Mouse (Mus musculus) kidney, adult 2 months (tissue): ENCODE data around the gene Sirt3. TPM values are rescaled to one million over a fixed set of nuclear protein-coding genes. Genes with fewer than 3 reads are reported as not detected.
A peak's percentile ranks its signal among the peaks of the same experiment; 100 is the strongest.

ENCODE experiments used
- DNase-seq: peaks from one replicate; pipeline ENCODE4 v3.0.0; 2021
- H3K27ac ChIP-seq: fragments of 200-500 bp; 2 replicates; pipeline ENCODE4 v1.5.1; 2012; ENCODE audit warnings: low read depth, low read length, control low read depth, inconsistent platforms; ENCODE audit not compliant: insufficient read depth
- H3K27me3 ChIP-seq: fragments of 200-500 bp; replicated peaks from 2 replicates; pipeline ENCODE4 v1.6.1; 2012; ENCODE audit warnings: mild to moderate bottlenecking, moderate library complexity, low read length, inconsistent platforms; ENCODE audit not compliant: control insufficient read depth, insufficient read depth
- H3K36me3 ChIP-seq: fragments of 200-500 bp; 2 replicates; pipeline ENCODE4 v1.6.1; 2012; ENCODE audit warnings: mild to moderate bottlenecking, moderate library complexity, low read length, inconsistent platforms; ENCODE audit not compliant: control insufficient read depth, insufficient read depth
- H3K4me1 ChIP-seq: fragments of 200-500 bp; 2 replicates; pipeline ENCODE4 v1.6.1; 2011; ENCODE audit warnings: low read length; ENCODE audit not compliant: control insufficient read depth, insufficient read depth
- H3K4me3 ChIP-seq: fragments of 200-500 bp; 2 replicates; pipeline ENCODE4 v1.5.1; 2011; ENCODE audit warnings: mild to moderate bottlenecking, low read depth, low read length, control low read depth; ENCODE audit not compliant: insufficient read depth
- CTCF ChIP-seq: fragments of 200-500 bp; conservative IDR thresholded peaks from 2 replicates; pipeline ENCODE4 v1.5.1; 2011; ENCODE audit warnings: low read depth, mild to moderate bottlenecking, control low read depth, low read length, moderate library complexity, mixed read lengths; ENCODE audit not compliant: insufficient read depth, insufficient read length
- POLR2A ChIP-seq: fragments of 200-500 bp; IDR thresholded peaks from one replicate; pipeline ENCODE4 v1.6.1; 2011; ENCODE audit warnings: low read depth, low read length, control low read depth
- WGBS: fragments of 180-500 bp; shearing (Covaris S2); methylation state at CpG from one replicate; pipeline ENCODE4 v1.1.7; 2018; 5-methylcytosine and 5-hydroxymethylcytosine counted together
- polyA plus RNA-seq: library from polyadenylated mRNA; depleted of rRNA; stranded (reverse); fragments of >200 nt; gene quantifications from 2 replicates; pipeline ENCODE4 v1.2.3, GENCODE M21; 2012

Gene Sirt3
- polyA plus RNA-seq, 1 experiment = 155 TPM

DNA sequence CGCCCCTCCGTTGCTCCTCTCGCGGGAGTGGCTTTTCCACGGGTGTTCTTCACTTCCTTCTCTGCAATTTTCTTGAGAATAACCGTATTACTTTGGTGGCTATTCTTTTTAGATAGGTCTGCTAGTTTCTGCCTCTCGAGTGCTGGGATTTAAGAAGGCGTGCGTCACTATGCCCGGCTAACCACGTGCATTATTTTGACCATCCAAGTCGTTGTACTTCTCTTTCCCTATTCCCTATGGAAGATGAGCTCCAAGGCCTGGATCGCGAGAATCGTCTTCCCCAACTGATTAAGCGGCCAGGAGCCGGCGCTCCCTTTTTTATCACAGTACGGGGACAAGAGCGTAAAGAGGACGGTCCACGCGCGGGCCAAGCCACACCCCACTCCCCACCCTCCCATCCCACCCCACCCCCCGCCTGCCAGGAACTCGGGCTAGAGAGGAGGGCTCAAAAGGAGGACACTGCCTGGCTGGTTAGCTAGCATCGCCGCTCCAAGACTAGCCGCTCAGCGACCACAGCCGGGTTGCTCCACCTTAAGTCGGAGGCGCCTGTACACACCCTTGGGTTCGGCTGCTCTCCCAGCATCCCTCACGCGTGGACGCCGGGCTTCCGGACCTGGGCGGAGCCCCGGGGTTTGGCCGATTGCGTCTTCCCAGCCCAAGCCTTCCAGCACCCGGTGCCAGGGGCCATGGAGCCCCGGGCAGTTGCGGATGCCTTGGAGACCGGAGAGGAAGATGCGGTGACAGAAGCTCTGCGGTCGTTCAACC lies 25.1 kb downstream of the Sirt3 start, which contains the start of gene Ric8a:
Gene Ric8a (plus strand): TSS at position 173 of the 765 bp plus-strand sequence.
- Histone ChIP-seq H3K4me3 (peak within 1 kb of the TSS; percentile 89), H3K27me3 (no peaks in the 10 kb centered on the region), H3K4me1 (peaks cover 11% of the 10 kb centered on the region; the same call in 1 of the 2 replicates), H3K27ac (peak within 1 kb of the TSS; percentile 81), H3K36me3 (no peaks in the 10 kb centered on the region; the same call in 1 of the 2 replicates)
- DNase-seq = peak; percentile 95
- TF ChIP-seq CTCF = no peak
- peak; percentile 65 for TF ChIP-seq POLR2A
- WGBS = under 1% methylated on average over 50 of the region's 50 CpGs

DNA sequence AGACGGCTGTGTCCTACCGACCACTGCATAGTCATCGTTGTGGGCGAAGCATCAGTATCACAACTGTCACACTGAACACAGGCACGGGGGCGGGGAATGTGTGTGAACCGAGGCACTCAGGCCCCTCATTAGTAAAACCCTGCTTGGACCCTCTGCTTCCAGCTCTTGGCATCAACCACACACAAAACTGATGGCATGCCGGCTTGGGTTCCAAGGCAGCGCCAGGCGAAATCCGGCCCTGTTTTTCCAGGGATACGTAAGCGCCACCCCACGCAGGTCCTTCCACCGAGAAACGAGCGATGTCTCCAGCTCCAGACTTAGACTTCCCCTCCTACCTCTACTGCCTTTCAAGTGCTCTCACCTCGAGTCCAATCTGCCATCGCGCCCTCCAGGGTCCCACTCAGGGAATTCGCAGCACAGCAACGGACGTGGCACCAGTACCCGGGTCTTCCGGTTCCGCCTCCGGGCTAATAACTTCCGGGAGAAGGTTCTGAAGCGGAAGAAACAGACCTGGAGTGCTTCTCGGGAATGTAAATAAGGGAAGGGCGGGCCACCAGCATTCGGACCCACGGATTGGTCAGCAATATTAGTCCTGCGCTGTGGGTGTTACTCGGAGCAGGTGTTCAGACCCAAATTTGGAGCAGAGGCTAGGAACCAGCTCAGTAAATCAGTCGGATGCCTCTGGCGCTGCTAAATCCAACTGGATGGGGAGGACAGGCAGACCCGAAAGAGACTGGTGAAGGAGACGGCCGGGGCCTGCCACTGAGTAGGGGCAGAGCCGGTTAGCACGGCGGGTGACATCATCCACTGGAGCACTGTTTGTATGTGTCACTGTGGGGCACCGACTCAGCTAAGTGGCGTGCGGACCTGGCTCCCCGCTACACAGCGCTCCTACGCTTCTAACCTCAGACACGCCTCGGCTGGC lies 26.0 kb downstream of the Sirt3 start, which contains the start of gene Gm45785:
Gene Gm45785 (minus strand): TSS at position 472 of the 925 bp plus-strand sequence.
- WGBS = under 1% methylated on average over 51 of the region's 51 CpGs
- no peaks in the 10 kb centered on the region for H3K36me3 ChIP-seq

DNA sequence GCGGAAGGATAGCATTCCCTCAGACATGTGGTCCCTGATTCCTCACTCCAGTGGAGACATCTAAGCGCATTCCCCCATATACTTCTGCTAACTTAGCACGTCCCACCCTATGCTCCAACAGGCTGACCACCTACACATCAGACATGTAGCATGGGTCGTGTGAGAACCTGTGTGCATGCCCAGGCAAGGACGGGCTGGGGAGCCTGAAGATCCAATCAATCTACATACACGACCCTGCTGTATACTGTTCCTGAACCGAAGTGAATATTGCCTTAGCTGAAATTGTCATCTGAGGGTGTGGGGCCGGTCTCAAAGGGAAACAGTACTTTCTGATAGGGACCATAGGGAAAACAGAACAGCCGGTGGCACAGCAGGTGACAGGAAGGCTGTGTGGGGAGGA lies 26.9 kb downstream of the Sirt3 start:
- no peak for TF ChIP-seq CTCF
- no peak for TF ChIP-seq POLR2A
- H3K4me3 ChIP-seq = peak overlapping the region; percentile 89
- peaks cover 11% of the 10 kb centered on the region; the same call in 1 of the 2 replicates for H3K4me1 ChIP-seq
- WGBS = 64% methylated on average over 9 of the region's 9 CpGs
- DNase-seq = no peak
- no peaks in the 10 kb centered on the region for H3K36me3 ChIP-seq
- H3K27ac ChIP-seq = no peak overlapping the region
- H3K27me3 ChIP-seq = no peaks in the 10 kb centered on the region

More for the DNA sequence above, 26.0 kb downstream of the Sirt3 start, which contains the start of gene Gm45785:
- H3K4me1 ChIP-seq = peaks cover 11% of the 10 kb centered on the region; the same call in 1 of the 2 replicates
- no peaks in the 10 kb centered on the region for H3K27me3 ChIP-seq
- no peak for TF ChIP-seq POLR2A
- no peak for TF ChIP-seq CTCF
- H3K4me3 ChIP-seq = peak within 1 kb of the TSS; percentile 89
- peak within 1 kb of the TSS; percentile 81 for H3K27ac ChIP-seq
- peak; percentile 96 for DNase-seq

DNA sequence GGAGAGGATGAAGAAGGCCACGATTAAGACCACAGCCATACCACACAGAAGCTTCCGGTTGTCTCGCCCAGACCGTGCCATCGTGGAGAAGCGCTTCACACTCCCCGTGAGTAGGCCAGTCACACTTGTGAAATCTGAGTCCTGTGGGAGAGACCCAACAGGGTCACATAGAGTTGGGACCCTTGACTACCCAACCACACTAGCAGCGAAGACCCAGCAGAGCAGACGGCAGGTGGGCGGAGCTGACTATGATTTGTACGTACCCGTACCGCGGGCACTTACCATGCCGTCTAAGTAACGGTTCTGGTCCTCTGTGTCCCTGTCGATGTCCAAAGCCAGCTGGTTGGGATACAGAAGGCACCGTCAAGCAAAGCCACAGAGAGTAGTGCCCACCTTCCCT lies 27.6 kb downstream of the Sirt3 start:
- Histone ChIP-seq H3K27me3 (no peaks in the 10 kb centered on the region), H3K4me1 (peaks cover 11% of the 10 kb centered on the region; the same call in 1 of the 2 replicates), H3K36me3 (no peaks in the 10 kb centered on the region), H3K4me3 (no peak overlapping the region), H3K27ac (no peak overlapping the region)
- DNase-seq = no peak
- no peak for TF ChIP-seq CTCF
- TF ChIP-seq POLR2A = no peak
- WGBS = 81% methylated on average over 18 of the region's 18 CpGs

DNA sequence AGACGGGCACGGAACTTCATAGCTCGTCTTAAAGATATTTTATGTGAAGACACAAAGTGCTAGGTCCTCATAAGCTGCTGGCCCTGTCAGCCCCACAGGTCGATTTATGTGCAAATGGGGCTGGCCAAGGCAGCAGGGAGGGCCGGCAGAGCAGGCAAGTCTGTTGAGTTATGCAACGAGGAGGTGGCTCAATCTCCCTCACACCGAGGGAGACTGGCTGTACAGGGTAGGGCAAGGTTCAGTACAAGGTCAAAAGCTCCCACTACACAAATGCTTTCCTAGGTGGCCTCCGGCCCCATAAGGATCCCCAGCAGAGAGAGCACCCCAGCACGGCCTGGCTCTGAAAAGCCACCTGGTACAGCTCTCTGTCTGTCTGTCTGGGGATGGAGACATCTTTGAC lies 28.7 kb downstream of the Sirt3 start:
- Histone ChIP-seq H3K4me1 (peaks cover 11% of the 10 kb centered on the region; the same call in 1 of the 2 replicates), H3K36me3 (no peaks in the 10 kb centered on the region), H3K4me3 (no peak overlapping the region), H3K27ac (peak overlapping the region; percentile 5; the same call in 1 of the 2 replicates), H3K27me3 (no peaks in the 10 kb centered on the region)
- peak; percentile 80 for DNase-seq
- 50% methylated on average over 9 of the region's 9 CpGs for WGBS
- TF ChIP-seq POLR2A = no peak
- TF ChIP-seq CTCF = no peak

DNA sequence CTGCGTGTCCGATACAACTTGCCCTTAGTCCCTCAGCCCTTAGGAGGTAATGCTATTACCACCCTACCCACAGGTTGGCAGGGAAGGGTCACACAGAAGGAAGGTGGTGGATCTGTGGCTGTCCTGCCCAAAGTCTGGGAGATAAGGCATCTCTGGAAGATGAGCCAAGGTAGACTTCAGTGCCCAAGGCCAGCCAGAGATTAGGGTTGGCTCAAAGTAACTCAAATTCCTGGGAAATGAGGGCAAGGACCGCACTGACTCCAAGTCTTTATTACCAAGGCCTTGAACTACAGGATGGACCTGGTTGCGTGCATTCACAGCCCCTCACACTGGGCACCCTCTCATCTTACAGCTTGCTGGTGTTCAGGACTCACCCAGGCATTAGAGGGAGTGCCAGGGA lies 30.2 kb downstream of the Sirt3 start:
- H3K27ac ChIP-seq = no peak overlapping the region
- WGBS = 90% methylated on average over 4 of the region's 4 CpGs
- DNase-seq = no peak

More for the DNA sequence above, 30.2 kb downstream of the Sirt3 start:
- TF ChIP-seq POLR2A (no peak), CTCF (no peak)
- no peaks in the 10 kb centered on the region for H3K27me3 ChIP-seq
- H3K4me1 ChIP-seq = peaks cover 5% of the 10 kb centered on the region; the same call in 1 of the 2 replicates
- no peak overlapping the region for H3K4me3 ChIP-seq
- no peaks in the 10 kb centered on the region for H3K36me3 ChIP-seq
